Mouse (Mus musculus): ENCODE results near the gene Pou6f2. TPM values are rescaled to one million over a fixed set of nuclear protein-coding genes. Genes with fewer than 3 reads are reported as not detected.

Gene Pou6f2
- not detected in 2 replicates for polyA plus RNA-seq (2016; fragmentation: Nextera tagmentation; extraction: Ambion mirVana)

DNA sequence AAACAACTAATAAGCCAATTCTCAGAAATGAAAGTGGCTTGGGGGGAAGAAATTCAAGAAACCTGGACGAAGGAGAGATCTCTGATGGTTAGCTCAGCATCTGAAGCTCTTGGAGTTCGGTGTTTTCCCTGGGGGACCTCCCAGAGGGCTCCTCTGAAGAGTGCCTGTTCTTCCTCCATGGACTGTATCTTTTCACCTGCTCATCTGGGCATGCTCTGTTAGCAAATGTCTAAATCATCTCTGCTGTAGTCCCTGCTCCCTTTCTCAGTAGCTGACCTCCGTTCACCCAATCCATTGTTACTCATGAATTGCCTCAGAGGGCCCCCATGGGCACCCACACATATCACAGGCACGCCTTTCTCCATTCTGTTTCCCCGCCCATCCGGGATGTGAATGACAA, at the start of gene Pou6f2:
Pou6f2 (minus strand) TSS at position 101 of the 400 bp plus-strand sequence.
- H3K4me2 ChIP-seq, result no peak within 1 kb of the TSS
- no peaks in the 10 kb centered on the region for H3K4me1 ChIP-seq
- no peak within 1 kb of the TSS for H3K9ac ChIP-seq
- WGBS (ENCODE audit: insufficient replicate concordance), result 58% methylated on average over 6 of the region's 6 CpGs
- no peak for ATAC-seq
- H3K9me3 ChIP-seq (replicated peaks), result no peaks in the 10 kb centered on the region
- no peak within 1 kb of the TSS for H3K4me3 ChIP-seq
- no peaks in the 10 kb centered on the region for H3K36me3 ChIP-seq
- no peaks in the 10 kb centered on the region for H3K27me3 ChIP-seq (replicated peaks)
- no peak within 1 kb of the TSS for H3K27ac ChIP-seq

DNA sequence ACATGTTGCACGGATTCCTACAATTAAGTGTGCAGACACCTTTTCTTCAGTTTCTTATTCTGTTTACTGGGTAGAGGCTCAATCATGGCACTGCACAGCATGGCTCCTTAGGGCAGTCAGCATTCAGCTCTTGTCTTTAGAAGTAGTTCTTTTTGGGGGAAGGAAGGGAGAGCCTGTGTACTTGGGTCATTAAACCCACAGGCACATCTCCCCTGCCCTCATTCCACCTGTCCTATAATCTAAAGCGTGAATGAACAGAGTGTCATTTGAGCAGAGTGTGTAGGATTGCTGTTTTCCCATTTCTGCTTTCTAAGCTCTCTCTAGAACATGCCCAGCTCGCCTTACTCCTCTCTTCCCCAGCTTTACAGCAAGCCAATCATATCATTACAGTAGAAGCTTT, 42.4 kb upstream of the Pou6f2 start:
- Histone ChIP-seq H3K27ac (no peak overlapping the region), H3K4me3 (no peak overlapping the region), H3K9me3 (replicated peaks) (no peaks in the 10 kb centered on the region), H3K4me1 (no peaks in the 10 kb centered on the region), H3K9ac (no peak overlapping the region), H3K4me2 (no peak overlapping the region), H3K36me3 (no peaks in the 10 kb centered on the region), H3K27me3 (replicated peaks) (no peaks in the 10 kb centered on the region)
- ATAC-seq, result no peak
- WGBS (ENCODE audit: insufficient replicate concordance), result 44% methylated on average over 3 of the region's 3 CpGs

DNA sequence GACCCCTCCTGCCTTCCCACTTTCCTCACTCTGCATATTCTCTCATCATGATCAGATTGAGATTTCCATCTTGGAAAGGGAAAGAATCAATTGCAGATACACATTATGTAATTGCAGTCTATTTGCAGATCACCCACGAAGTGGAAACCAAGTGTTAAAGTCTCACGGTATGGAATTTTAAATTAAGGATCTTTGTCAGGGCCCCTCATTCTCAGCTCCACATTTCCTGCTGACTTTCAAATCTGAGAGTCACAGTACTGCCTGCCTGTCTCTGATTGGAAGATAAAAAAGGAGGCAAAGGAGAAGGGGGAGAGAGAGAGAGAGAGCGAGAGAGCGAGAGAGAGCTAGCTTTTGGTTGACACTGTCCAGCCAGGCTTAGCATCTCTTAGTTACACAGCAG, 9.8 kb downstream of the Pou6f2 start:
- H3K36me3 ChIP-seq, result no peaks in the 10 kb centered on the region
- H3K4me2 ChIP-seq, result no peak overlapping the region
- WGBS (ENCODE audit: insufficient replicate concordance), result 72% methylated on average over 4 of the region's 4 CpGs
- H3K27me3 ChIP-seq (replicated peaks), result no peaks in the 10 kb centered on the region
- ATAC-seq, result no peak
- H3K9ac ChIP-seq, result no peak overlapping the region
- no peaks in the 10 kb centered on the region for H3K9me3 ChIP-seq (replicated peaks)
- no peak overlapping the region for H3K4me3 ChIP-seq
- H3K27ac ChIP-seq, result no peak overlapping the region
- H3K4me1 ChIP-seq, result no peaks in the 10 kb centered on the region

DNA sequence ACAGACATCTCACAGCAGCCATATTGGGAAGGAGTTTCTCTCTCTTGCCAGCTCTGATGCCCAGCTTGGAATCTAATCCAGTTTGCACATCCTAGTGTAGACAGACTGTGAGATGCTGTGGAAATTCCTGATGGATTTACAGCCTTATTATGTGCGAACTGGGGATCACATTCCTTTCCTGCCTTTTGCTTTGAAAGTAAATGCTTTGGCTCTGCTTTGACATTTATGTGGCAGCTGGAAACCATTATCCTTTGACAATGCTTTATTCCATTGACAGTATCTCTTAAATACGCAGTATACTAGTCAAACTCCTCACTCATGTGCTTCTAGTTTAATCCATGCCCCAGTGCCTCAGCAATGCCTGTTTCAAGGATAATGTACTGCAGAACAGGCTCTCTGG, 34.1 kb downstream of the Pou6f2 start:
- no peak overlapping the region for H3K9ac ChIP-seq
- no peak for ATAC-seq
- no peaks in the 10 kb centered on the region for H3K36me3 ChIP-seq
- no peak overlapping the region for H3K4me2 ChIP-seq
- H3K27me3 ChIP-seq (replicated peaks), result no peaks in the 10 kb centered on the region
- no peak overlapping the region for H3K4me3 ChIP-seq
- no peaks in the 10 kb centered on the region for H3K9me3 ChIP-seq (replicated peaks)
- 56% methylated on average over 2 of the region's 2 CpGs for WGBS (ENCODE audit: insufficient replicate concordance)
- no peaks in the 10 kb centered on the region for H3K4me1 ChIP-seq
- H3K27ac ChIP-seq, result no peak overlapping the region

DNA sequence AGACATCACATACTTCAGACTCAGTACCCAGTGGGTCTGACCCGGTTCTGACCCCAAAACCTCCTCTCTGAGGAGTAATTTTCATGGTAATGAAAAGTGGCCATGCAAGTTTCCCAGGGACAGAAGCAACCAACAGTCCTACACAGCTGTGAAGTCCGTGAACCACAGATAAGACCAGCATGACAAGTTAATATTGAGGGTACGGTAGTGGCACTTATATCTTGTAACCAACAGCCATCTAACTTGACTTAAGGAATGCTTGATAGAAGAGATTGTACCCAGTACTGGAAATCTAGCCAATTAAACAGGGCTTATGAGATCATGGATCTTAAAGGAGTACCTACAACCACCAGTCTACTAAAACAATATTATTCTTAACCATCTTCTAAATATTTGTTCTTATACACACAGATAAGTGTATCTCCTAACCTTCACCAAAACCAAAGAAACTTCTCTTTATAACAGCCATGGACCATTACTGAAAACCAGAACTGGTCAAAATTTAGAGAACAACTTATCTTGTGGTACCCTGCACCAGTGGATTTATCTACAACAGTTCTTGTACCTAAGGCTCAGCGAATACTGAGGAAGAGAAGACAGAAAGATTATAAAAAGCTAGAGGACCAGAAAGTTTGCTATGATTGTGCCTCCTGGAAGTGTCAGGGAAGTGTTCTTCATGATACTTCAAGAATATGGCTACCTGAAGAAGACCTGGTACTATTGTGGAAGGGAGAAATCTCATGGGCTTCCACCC, 52.7 kb downstream of the Pou6f2 start:
- H3K36me3 ChIP-seq, result no peaks in the 10 kb centered on the region
- no peaks in the 10 kb centered on the region for H3K9me3 ChIP-seq (replicated peaks)
- H3K4me3 ChIP-seq, result no peak overlapping the region
- H3K4me2 ChIP-seq, result no peak overlapping the region
- 35% methylated on average over 4 of the region's 4 CpGs for WGBS (ENCODE audit: insufficient replicate concordance)
- peaks cover 8% of the 10 kb centered on the region; the same call in 1 of the 2 replicates for H3K4me1 ChIP-seq
- H3K9ac ChIP-seq, result no peak overlapping the region
- ATAC-seq, result peak; percentile 88
- no peak overlapping the region for H3K27ac ChIP-seq
- no peaks in the 10 kb centered on the region for H3K27me3 ChIP-seq (replicated peaks)

DNA sequence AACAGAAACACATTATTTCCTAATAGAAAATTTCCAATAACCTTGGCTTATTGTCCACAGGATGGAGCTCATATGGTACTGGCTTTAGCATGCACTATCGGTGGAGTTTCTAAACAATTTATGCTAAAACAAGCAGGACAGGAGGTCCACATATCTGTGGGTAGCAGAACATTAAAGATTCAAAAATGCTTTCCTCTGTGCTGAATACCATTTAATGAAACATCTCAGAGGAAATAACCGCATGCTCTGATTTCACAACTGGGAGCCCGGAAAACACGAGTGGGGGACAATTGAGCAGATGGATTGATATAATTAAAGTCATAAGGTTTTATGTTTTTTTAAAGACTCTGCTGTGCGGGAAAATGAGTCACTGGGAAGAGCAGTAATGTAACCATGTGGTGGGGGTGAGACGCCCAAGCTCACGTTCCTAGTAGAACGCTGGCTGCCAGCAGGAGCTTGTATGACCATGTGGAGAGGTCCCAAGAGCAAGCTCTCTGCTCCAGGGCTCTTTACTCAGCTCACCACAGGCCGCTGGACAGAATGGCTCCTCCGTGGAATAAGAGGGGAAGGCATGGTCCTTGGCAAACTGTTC, 58.5 kb downstream of the Pou6f2 start:
- no peaks in the 10 kb centered on the region for H3K9me3 ChIP-seq (replicated peaks)
- 73% methylated on average over 10 of the region's 10 CpGs for WGBS (ENCODE audit: insufficient replicate concordance)
- no peak for ATAC-seq

DNA sequence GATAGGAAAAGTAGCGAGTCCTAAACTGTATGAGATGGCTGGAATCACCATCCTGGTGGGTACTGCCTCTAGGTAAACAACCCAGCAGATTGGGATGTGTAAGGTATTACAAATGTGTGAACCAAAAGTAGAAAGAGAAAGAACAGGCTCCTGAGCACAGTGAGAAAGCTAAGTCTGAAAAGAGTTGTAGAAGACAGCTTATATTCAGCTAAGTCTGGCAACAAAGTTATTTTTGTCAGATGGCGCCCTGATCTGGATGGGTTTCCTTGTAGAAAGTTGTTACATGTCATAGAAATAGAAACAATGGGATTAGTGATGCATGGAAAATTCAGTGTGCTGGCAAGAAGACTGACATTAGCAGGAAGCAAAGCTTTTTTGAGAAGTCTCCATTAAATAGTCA, 59.5 kb downstream of the Pou6f2 start:
- WGBS (ENCODE audit: insufficient replicate concordance), result 61% methylated on average over 2 of the region's 2 CpGs
- H3K4me2 ChIP-seq, result no peak overlapping the region
- H3K27ac ChIP-seq, result no peak overlapping the region
- no peak overlapping the region for H3K9ac ChIP-seq
- no peak overlapping the region for H3K4me3 ChIP-seq
- H3K27me3 ChIP-seq (replicated peaks), result no peaks in the 10 kb centered on the region
- H3K4me1 ChIP-seq, result no peaks in the 10 kb centered on the region
- H3K9me3 ChIP-seq (replicated peaks), result no peaks in the 10 kb centered on the region
- H3K36me3 ChIP-seq, result no peaks in the 10 kb centered on the region
- no peak for ATAC-seq

More for the DNA sequence above, 58.5 kb downstream of the Pou6f2 start:
- Histone ChIP-seq H3K27me3 (replicated peaks) (no peaks in the 10 kb centered on the region), H3K36me3 (no peaks in the 10 kb centered on the region), H3K4me1 (0 out of 2 replicates have a peak, but pooled peaks cover under 1% of the 10 kb centered on the region), H3K27ac (no peak overlapping the region), H3K9ac (no peak overlapping the region), H3K4me2 (no peak overlapping the region), H3K4me3 (no peak overlapping the region)

DNA sequence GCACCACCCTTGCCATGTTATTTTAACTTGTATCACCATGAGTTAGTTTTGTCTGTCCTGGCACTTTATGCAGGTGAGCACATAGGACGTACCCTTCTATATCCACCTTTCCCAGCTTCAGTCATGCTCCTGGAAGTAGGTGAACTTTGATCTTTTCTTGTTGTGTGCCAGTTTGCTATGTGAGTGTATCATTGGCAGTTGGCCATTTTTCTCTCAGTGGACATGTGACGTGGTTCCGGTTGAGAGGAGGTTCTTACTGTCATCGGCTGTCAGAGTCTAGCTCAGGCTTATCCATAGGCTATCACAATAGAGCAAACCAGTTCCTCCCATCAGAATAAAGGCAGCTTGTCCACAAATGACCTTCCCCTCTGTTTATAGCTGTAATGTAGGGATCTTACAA, 63.5 kb downstream of the Pou6f2 start:
- no peak overlapping the region for H3K27ac ChIP-seq
- H3K4me2 ChIP-seq, result no peak overlapping the region
- no peak overlapping the region for H3K9ac ChIP-seq
- H3K4me3 ChIP-seq, result no peak overlapping the region
- H3K9me3 ChIP-seq (replicated peaks), result no peaks in the 10 kb centered on the region
- no peaks in the 10 kb centered on the region for H3K36me3 ChIP-seq
- WGBS (ENCODE audit: insufficient replicate concordance), result 73% methylated on average over 4 of the region's 4 CpGs
- H3K27me3 ChIP-seq (replicated peaks), result no peaks in the 10 kb centered on the region
- no peak for ATAC-seq
- H3K4me1 ChIP-seq, result no peaks in the 10 kb centered on the region

DNA sequence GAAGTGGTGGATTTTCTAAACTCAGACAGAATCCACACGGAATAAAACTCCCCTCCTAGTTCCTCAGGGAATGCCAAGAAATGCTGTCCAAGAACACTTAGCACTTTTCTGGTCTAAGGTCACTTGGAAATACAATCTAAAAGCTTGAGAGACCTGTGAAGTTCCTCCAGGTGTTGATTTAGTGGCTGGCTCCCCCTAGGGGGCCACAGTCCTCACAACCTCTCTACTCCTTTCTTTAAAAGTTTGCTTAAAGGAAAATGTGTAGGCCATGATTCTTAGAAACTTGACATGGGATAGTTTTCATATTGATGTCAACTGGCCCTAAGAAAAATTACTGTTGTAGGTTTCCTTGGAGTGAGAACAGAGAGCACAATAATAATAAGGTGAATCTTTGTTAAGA, 64.9 kb downstream of the Pou6f2 start:
- Histone ChIP-seq H3K4me3 (no peak overlapping the region), H3K9me3 (replicated peaks) (no peaks in the 10 kb centered on the region), H3K4me2 (no peak overlapping the region), H3K4me1 (no peaks in the 10 kb centered on the region), H3K27ac (no peak overlapping the region), H3K27me3 (replicated peaks) (no peaks in the 10 kb centered on the region), H3K9ac (no peak overlapping the region), H3K36me3 (no peaks in the 10 kb centered on the region)
- no peak for ATAC-seq
- 19% methylated on average over 1 of the region's 1 CpGs for WGBS (ENCODE audit: insufficient replicate concordance)

DNA sequence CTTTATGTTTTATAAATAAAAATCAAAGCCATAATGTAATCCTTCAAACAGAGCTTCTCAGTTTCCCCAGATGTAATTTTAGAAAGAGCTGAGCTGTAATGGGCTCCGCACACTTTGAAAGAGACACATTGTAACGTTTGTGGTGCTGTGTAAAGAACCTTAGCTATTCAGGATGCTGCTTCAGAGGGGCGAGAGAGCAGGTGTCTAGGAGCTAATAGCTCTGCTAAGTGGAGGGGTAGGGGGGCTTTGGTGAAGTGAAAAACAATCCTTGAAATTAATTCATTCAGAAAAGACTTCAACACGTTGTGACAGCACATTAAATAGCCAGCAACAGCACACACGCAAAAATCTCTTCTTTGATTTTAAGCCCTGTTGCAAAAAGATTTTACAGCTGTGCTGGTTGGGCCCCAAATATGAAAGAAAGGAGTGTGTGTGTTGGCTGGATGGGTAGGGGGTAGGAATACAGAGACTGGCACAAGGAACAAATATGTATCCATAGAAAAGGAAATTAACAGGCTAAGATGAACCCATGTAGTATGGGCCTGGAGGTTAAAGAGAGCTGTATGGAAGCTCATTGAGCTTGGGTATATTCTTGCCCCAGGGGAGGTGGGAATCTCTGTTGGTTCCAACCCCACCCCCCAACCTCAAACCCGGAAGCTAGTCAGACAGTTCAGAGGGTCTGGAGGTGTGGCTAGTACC, 73.4 kb downstream of the Pou6f2 start:
- H3K27me3 ChIP-seq (replicated peaks), result no peaks in the 10 kb centered on the region

DNA sequence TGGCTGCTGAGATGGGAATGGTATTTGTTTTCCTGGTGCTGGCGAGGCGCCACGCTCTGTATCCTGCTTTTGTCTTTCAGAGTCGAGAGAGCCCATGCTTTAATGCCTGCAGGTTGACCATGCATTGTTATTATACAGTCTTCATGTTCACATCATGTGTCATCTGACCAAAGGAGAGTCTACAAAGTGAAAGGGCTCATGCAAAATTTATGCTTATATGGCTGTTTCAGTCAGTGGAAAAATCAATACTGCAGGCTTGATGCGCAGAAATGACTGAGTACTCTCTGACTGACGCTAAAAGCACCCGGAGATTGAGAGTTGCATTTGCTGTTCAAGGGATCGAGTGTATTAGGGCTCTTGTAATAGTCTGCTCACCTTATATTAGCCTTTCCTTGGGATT, 74.1 kb downstream of the Pou6f2 start:
- H3K9ac ChIP-seq, result no peak overlapping the region
- no peaks in the 10 kb centered on the region for H3K9me3 ChIP-seq (replicated peaks)
- H3K4me2 ChIP-seq, result no peak overlapping the region
- no peak overlapping the region for H3K27ac ChIP-seq
- no peak for ATAC-seq
- no peaks in the 10 kb centered on the region for H3K27me3 ChIP-seq (replicated peaks)
- no peaks in the 10 kb centered on the region for H3K4me1 ChIP-seq
- H3K36me3 ChIP-seq, result no peaks in the 10 kb centered on the region
- H3K4me3 ChIP-seq, result no peak overlapping the region
- WGBS (ENCODE audit: insufficient replicate concordance), result 72% methylated on average over 8 of the region's 8 CpGs

More for the DNA sequence above, 73.4 kb downstream of the Pou6f2 start:
- Histone ChIP-seq H3K9ac (no peak overlapping the region), H3K27ac (no peak overlapping the region), H3K9me3 (replicated peaks) (no peaks in the 10 kb centered on the region), H3K4me1 (no peaks in the 10 kb centered on the region), H3K4me3 (no peak overlapping the region), H3K36me3 (no peaks in the 10 kb centered on the region), H3K4me2 (no peak overlapping the region)
- WGBS (ENCODE audit: insufficient replicate concordance), result 60% methylated on average over 6 of the region's 6 CpGs
- ATAC-seq, result no peak

DNA sequence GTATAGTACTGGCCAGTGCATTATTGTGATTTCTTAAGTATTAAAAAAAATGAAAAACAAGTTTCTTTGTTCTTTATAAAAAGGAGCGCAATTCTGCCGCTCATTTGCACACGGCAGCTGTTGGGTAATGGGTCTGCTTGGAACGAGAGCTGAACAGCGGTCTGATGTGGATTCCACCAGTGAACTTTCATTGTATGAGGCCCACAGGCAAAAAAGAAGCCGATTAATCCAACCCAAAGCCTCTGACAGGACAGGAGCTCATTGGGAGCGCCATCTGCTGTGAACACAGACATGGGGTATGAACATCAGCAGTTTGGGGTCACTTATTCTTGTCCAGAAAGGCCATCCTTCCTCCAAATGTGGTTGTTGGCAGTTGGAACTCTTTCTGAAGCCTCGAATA, 84.9 kb downstream of the Pou6f2 start:
- H3K36me3 ChIP-seq, result no peaks in the 10 kb centered on the region
- H3K27ac ChIP-seq, result no peak overlapping the region
- ATAC-seq, result no peak
- no peaks in the 10 kb centered on the region for H3K4me1 ChIP-seq
- H3K9me3 ChIP-seq (replicated peaks), result no peaks in the 10 kb centered on the region
- no peak overlapping the region for H3K4me2 ChIP-seq
- H3K9ac ChIP-seq, result no peak overlapping the region
- no peak overlapping the region for H3K4me3 ChIP-seq
- WGBS (ENCODE audit: insufficient replicate concordance), result 69% methylated on average over 8 of the region's 8 CpGs
- no peaks in the 10 kb centered on the region for H3K27me3 ChIP-seq (replicated peaks)

All from liver, embryonic 12.5 days (tissue).